Mouse (Mus musculus) liver, embryonic 11.5 days (tissue): ENCODE results near the gene Ntn1. TPM values are rescaled to one million over a fixed set of nuclear protein-coding genes. Genes with fewer than 3 reads are reported as not detected.

ENCODE experiments used
- ATAC-seq: fragments of 200-750 bp; cut with Nextera tagmentation; replicated peaks from 2 replicates; pipeline ENCODE4 v1.8.0; 2017; ENCODE audit warnings: moderate number of reproducible peaks, mild to moderate bottlenecking, moderate TSS enrichment, moderate library complexity; ENCODE audit not compliant: low FRiP score
- DNase-seq: peaks from one replicate; pipeline ENCODE4 v3.0.0-alpha.2; 2017; ENCODE audit warnings: low spot score
- H3K27ac ChIP-seq: fragments of 300-500 bp; sonication (generic); 2 replicates; pipeline ENCODE4 v1.5.1; 2014; ENCODE audit warnings: mild to moderate bottlenecking, low read depth, low read length, control low read depth
- H3K27me3 ChIP-seq: fragments of 300-500 bp; sonication (generic); replicated peaks from 2 replicates; pipeline ENCODE4 v1.6.1; 2014; ENCODE audit warnings: low read length, mixed read lengths; ENCODE audit not compliant: control insufficient read depth, insufficient read depth
- H3K36me3 ChIP-seq: fragments of 300-500 bp; sonication (generic); 2 replicates; pipeline ENCODE4 v1.6.1; 2014; ENCODE audit warnings: mild to moderate bottlenecking, low read length, moderate library complexity, mixed read lengths; ENCODE audit not compliant: control insufficient read depth, insufficient read depth
- H3K4me1 ChIP-seq: fragments of 300-500 bp; sonication (generic); replicated peaks from 2 replicates; pipeline ENCODE4 v1.6.1; 2014; ENCODE audit warnings: low read length, mixed read lengths; ENCODE audit not compliant: control insufficient read depth, insufficient read depth
- H3K4me2 ChIP-seq: fragments of 300-500 bp; sonication (generic); 2 replicates; pipeline ENCODE4 v1.6.1; 2014; ENCODE audit warnings: mild to moderate bottlenecking, control low read depth, moderate library complexity
- H3K4me3 ChIP-seq: fragments of 300-500 bp; sonication (generic); 2 replicates; pipeline ENCODE4 v1.5.1; 2014; ENCODE audit warnings: low read depth, low read length, control low read depth
- H3K9ac ChIP-seq: fragments of 300-500 bp; sonication (generic); 2 replicates; pipeline ENCODE4 v1.6.1; 2014; ENCODE audit warnings: low read depth, low read length, control low read depth
- H3K9me3 ChIP-seq: fragments of 300-500 bp; sonication (generic); 2 replicates; pipeline ENCODE4 v1.6.1; 2016; ENCODE audit warnings: low read length, inconsistent platforms, mixed read lengths; ENCODE audit not compliant: control insufficient read depth
- WGBS: fragments of 180-500 bp; shearing (Covaris S2); extraction: QIAGEN DNeasy Blood & Tissue Kit; methylation state at CpG from one replicate; pipeline ENCODE4 v1.1.7; 2014; 5-methylcytosine and 5-hydroxymethylcytosine counted together
- polyA plus RNA-seq: library from polyadenylated mRNA; unstranded; fragments of >200 nt; fragmentation: Nextera tagmentation; extraction: Ambion mirVana; gene quantifications from 2 replicates; pipeline ENCODE4 v1.2.1, GENCODE M21; 2014

The Ntn1 gene
- polyA plus RNA-seq, 1 experiment from 2014 or later: 0.40 TPM

DNA sequence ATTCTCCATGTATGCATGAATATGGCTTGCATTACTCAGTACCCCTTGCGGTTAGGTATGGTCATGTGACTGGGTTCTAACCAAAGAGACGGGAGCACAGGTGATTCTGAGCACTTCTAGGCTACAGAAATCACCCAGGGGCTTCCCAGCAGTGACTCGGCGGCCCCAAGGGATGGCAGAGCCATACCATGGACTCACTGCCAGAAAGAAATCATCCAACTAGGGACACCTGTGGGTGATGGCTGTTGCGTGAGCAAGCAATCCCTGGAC, 155.7 kb downstream of the Ntn1 start:
- H3K4me2 ChIP-seq: no peak overlapping the region
- 74% methylated on average over 5 of the region's 5 CpGs for WGBS
- H3K9me3 ChIP-seq: no peaks in the 10 kb centered on the region

GRCm38 (mm10) chr11:68244254-68244991, 156.2 kb downstream of the Ntn1 start:
- Histone ChIP-seq H3K36me3 (no peaks in the 10 kb centered on the region), H3K9ac (no peak overlapping the region), H3K27ac (no peak overlapping the region), H3K4me3 (no peak overlapping the region), H3K27me3 (no peaks in the 10 kb centered on the region), H3K4me2 (no peak overlapping the region), H3K9me3 (no peaks in the 10 kb centered on the region), H3K4me1 (no peaks in the 10 kb centered on the region)
- ATAC-seq (no peak), DNase-seq (no peak)
- 83% methylated on average over 16 of the region's 16 CpGs for WGBS

More for the DNA sequence above, 155.7 kb downstream of the Ntn1 start:
- H3K9ac ChIP-seq: no peak overlapping the region
- DNase-seq: no peak
- no peak overlapping the region for H3K27ac ChIP-seq
- no peaks in the 10 kb centered on the region for H3K36me3 ChIP-seq
- no peaks in the 10 kb centered on the region for H3K4me1 ChIP-seq
- no peaks in the 10 kb centered on the region for H3K27me3 ChIP-seq
- ATAC-seq: no peak
- no peak overlapping the region for H3K4me3 ChIP-seq

GRCm38 (mm10) chr11:68239756-68240155, 160.9 kb downstream of the Ntn1 start:
- H3K4me3 ChIP-seq: no peak overlapping the region
- H3K4me1 ChIP-seq: no peaks in the 10 kb centered on the region
- no peak overlapping the region for H3K27ac ChIP-seq
- H3K36me3 ChIP-seq: no peaks in the 10 kb centered on the region
- no peaks in the 10 kb centered on the region for H3K27me3 ChIP-seq
- H3K4me2 ChIP-seq: no peak overlapping the region
- 48% methylated on average over 5 of the region's 5 CpGs for WGBS
- H3K9me3 ChIP-seq: no peaks in the 10 kb centered on the region
- no peak overlapping the region for H3K9ac ChIP-seq
- DNase-seq (no peak), ATAC-seq (no peak)

DNA sequence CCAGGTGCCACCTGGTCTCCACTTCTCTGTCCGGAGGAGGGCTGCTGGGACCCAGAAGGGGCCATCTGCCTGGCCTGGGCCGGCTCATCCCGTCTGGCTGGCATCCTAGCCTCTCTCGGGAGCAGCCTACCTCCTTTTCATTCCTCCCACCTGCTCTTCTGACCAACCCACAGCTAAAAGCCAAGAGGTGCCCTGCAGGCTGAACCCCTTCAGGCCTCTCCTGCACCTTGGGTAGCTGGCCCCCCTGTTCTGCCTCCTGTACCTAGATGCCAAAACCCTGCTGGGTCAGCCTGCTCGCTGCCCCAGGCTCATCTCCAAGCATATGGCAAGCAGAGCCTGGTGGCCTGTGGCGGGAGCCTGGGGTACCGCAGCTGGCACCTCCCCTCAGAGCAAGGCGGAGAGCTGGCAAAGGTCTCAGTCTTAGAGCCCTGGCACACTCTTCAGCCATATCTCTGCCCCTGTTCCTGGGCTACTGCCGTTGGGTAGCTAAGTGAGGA, 167.1 kb downstream of the Ntn1 start:
- H3K4me1 ChIP-seq: no peaks in the 10 kb centered on the region
- H3K27ac ChIP-seq: no peak overlapping the region
- H3K9me3 ChIP-seq: no peaks in the 10 kb centered on the region
- WGBS: 73% methylated on average over 9 of the region's 9 CpGs
- ATAC-seq (no peak), DNase-seq (no peak)
- no peak overlapping the region for H3K4me2 ChIP-seq
- H3K27me3 ChIP-seq: no peaks in the 10 kb centered on the region
- H3K36me3 ChIP-seq: no peaks in the 10 kb centered on the region
- H3K9ac ChIP-seq: no peak overlapping the region
- H3K4me3 ChIP-seq: no peak overlapping the region

DNA sequence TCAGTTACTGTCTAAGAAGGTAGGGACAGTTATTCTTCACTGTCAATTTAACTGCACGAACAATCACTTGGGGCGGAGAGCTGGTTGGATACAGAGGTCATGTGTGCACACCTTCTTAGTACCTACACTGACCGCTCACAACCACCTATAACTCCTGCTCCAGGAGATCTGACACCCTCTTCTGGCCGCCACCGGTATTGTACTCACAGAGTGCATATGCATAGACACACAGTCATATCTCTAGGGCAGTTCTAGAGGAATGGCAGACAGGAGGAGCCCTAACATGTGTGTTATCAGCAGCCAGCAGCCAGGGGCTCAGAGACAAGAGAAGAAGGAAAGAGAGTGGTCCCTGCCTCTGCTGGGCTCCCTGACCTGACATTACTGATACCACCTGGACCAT, 169.1 kb downstream of the Ntn1 start:
- H3K4me2 ChIP-seq: no peak overlapping the region
- H3K4me1 ChIP-seq: no peaks in the 10 kb centered on the region
- no peak overlapping the region for H3K9ac ChIP-seq
- no peak for ATAC-seq
- whole genome bisulfite sequencing: 91% methylated on average over 5 of the region's 5 CpGs
- DNase-seq: no peak
- no peaks in the 10 kb centered on the region for H3K9me3 ChIP-seq
- H3K27me3 ChIP-seq: no peaks in the 10 kb centered on the region
- H3K4me3 ChIP-seq: no peak overlapping the region
- no peaks in the 10 kb centered on the region for H3K36me3 ChIP-seq
- H3K27ac ChIP-seq: no peak overlapping the region

- DNase-seq: no peak
- Histone ChIP-seq H3K27ac (no peak overlapping the region), H3K4me3 (no peak overlapping the region), H3K9ac (no peak overlapping the region), H3K4me1 (no peaks in the 10 kb centered on the region), H3K27me3 (no peaks in the 10 kb centered on the region), H3K4me2 (no peak overlapping the region), H3K9me3 (no peaks in the 10 kb centered on the region), H3K36me3 (no peaks in the 10 kb centered on the region)
- ATAC-seq: no peak
- WGBS: 73% methylated on average over 18 of the region's 18 CpGs
Measured at GRCm38 (mm10) chr11:68228941-68229665, 171.5 kb downstream of the Ntn1 start.

GRCm38 (mm10) chr11:68227837-68228236, 172.8 kb downstream of the Ntn1 start:
- H3K9ac ChIP-seq: no peak overlapping the region
- H3K36me3 ChIP-seq: no peaks in the 10 kb centered on the region
- no peak overlapping the region for H3K27ac ChIP-seq
- H3K9me3 ChIP-seq: no peaks in the 10 kb centered on the region
- no peak for DNase-seq
- H3K4me1 ChIP-seq: no peaks in the 10 kb centered on the region
- no peak for ATAC-seq
- H3K27me3 ChIP-seq: no peaks in the 10 kb centered on the region
- no peak overlapping the region for H3K4me3 ChIP-seq
- H3K4me2 ChIP-seq: no peak overlapping the region
- 89% methylated on average over 6 of the region's 6 CpGs for WGBS

GRCm38 (mm10) chr11:68226654-68227057, 174.0 kb downstream of the Ntn1 start:
- H3K27me3 ChIP-seq: no peaks in the 10 kb centered on the region
- H3K9ac ChIP-seq: no peak overlapping the region
- WGBS: 73% methylated on average over 5 of the region's 5 CpGs

GRCm38 (mm10) chr11:68223143-68223542, 177.5 kb downstream of the Ntn1 start:
- Histone ChIP-seq H3K27me3 (no peaks in the 10 kb centered on the region), H3K4me3 (no peak overlapping the region), H3K9ac (no peak overlapping the region), H3K4me2 (no peak overlapping the region), H3K4me1 (no peaks in the 10 kb centered on the region), H3K27ac (no peak overlapping the region), H3K36me3 (no peaks in the 10 kb centered on the region), H3K9me3 (no peaks in the 10 kb centered on the region)
- WGBS: 49% methylated on average over 13 of the region's 13 CpGs
- no peak for ATAC-seq
- DNase-seq: no peak

More at GRCm38 (mm10) chr11:68226654-68227057, 174.0 kb downstream of the Ntn1 start:
- Histone ChIP-seq H3K27ac (no peak overlapping the region), H3K4me1 (no peaks in the 10 kb centered on the region), H3K4me3 (no peak overlapping the region), H3K9me3 (no peaks in the 10 kb centered on the region), H3K4me2 (no peak overlapping the region), H3K36me3 (no peaks in the 10 kb centered on the region)
- no peak for DNase-seq
- ATAC-seq: no peak
